Mouse (Mus musculus) heart, adult 9 months (tissue): Measurements from ENCODE around the gene Gk5.
A peak's percentile ranks its signal among the peaks of the same experiment; 100 is the strongest.
"Not testable (repeated sequence)": the region's sequence is repeated elsewhere in the genome, so short reads cannot be mapped to it uniquely, and the experiment has no call there.

Experiments used
- DNase-seq, 2 experiments: peaks; one replicate each; pipeline ENCODE4 v3.0.0; 2022; ENCODE audit warnings: low spot score in 2 of 2

The Gk5 gene

DNA sequence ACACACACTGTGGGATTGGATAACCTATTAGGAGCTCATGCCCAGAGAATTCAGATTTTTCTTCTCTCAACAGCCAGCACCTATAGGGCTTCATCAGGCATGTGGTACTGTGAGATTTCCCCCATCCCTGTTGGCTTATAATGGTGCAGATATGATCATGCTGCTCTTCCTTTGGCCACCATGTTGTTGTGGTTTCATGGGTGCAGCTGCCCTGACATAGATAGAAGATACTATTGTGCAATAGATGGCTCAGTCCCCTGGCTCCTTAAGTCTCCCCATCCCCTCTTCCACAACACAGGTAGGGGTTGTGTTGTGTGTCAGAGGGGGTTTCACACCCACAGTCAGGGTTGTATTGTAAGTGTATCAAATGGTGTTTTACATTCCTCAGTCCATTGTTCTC, 25.7 kb downstream of the Gk5 start:
- DNase-seq, result no peak

DNA sequence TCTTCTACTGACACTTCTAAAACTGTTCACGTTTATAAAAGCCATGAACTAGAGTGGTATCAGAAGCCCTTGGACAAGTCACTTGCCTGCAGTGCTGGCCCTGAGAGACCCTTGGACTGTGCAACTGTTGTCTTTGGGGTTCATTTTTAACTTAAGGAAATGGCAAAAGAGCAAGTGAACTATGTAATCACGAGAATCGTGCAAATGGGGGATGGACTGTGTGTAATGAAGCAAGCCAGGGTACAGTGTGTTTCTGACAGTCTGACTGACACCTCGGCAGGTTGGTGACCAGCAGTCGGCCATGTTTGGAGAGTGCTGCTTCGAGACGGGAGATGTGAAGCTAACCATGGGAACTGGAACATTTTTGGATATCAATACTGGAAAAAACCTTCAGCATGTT, 33.6 kb downstream of the Gk5 start:
- no peak for DNase-seq

DNA sequence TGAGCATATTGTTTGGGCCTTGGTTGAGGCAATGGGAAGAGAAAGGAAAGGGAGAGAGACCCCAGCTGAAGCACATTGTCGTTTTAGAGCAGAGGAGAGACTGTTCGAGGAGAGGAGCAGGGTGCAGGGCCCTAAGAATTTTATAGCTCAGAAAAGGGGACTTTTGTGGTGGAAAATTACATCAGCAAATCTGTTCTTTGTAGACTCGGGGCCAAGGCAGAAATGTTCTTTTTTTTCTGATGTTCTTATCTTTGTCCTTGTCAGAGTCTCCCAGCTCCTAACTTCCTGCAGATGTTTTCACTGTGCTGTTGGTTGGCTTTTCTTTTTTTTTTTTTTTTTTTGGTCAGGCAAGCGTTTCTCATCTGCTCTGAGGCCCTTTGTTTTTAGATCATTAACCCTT, 39.3 kb downstream of the Gk5 start:
- DNase-seq, result peak; percentile 46 to 56

DNA sequence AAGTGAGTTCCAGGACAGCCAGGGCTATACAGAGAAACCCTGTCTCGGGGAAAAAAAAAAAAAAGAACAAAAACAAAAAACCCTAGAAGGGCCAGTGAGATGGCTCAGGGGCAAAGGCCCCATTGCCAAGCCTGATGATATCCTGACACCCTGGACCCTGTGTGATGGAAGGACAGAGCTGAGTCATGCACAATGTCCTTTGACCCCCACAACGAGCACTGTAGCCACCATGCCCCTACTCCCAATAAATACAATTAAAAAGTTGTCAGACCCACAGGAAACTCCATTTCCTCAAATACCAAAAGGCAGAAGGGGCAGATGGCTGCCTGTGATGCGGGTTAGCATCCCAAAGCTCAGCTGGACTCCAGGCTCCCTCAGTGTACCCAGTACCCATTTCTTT, 39.9 kb downstream of the Gk5 start:
- DNase-seq, result no peak

DNA sequence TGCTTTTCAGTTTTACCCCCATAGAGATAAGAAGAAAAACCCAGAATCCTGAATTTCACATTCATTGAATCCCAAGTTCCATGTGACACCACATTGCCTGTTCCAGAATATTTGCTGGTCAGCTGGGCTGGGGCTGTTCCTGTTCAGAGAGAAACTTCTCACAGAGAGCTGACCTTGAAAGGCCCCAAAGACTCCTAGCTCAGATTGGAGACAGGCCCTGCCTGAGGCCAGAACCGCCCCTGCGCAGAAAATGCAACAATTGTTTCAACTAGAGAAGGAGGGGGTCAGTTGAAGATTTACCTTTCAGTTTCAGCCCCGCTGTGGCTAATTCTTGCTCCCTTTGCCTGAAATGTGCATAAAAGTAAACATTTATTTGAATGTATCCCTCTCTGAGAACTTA, 41.6 kb downstream of the Gk5 start:
- DNase-seq, result peak; percentile 54 to 68

GRCm38 (mm10) chr9:96162421-96162820, 43.3 kb downstream of the Gk5 start:
- no peak for DNase-seq

- no peak for DNase-seq
Measured at GRCm38 (mm10) chr9:96163443-96163842, 44.3 kb downstream of the Gk5 start.

- DNase-seq, result not testable (repeated sequence)
Measured at GRCm38 (mm10) chr9:96163983-96164382, 44.8 kb downstream of the Gk5 start.

- peak; percentile 34 to 67 for DNase-seq
Measured at GRCm38 (mm10) chr9:96167168-96167585, 48.0 kb downstream of the Gk5 start.

DNA sequence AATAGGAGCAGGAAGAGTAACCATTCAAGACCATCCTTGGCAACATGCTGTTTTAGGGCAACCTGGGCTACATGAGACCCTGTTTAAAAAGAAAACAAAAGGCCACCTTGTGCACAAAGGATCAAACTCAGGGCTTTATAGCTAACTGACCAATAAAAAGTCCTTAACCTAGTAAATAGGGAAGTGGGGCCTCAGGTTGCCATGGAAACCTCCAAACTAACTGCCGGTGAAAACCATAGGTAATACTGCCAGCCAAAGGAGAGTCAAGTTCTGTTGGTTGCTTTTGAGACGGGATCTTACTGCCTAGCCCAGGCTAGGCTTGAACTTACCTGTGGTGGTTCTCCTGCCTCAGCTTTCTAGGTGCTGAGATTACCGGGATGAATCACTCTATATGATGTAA, 51.4 kb downstream of the Gk5 start:
- DNase-seq, result no peak

DNA sequence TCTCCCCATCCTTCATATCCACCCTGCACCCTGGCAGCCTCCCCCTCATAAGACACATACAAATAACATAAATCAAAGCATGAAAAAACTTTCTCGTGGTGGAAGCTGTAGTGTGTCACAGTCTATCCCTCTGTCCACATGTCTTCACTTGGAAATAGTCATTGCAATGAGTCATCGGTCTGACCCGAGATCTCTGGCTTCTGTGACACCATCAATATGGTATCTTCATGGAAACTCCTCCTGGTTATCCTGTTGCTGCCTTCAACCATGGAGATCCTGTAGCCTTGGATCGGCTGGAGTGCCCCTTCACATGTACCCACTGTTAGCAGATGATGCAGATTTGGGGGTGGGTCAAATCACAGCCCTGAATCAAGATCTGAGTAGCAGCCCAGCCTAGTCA, 65.7 kb downstream of the Gk5 start:
- DNase-seq, result no peak

DNA sequence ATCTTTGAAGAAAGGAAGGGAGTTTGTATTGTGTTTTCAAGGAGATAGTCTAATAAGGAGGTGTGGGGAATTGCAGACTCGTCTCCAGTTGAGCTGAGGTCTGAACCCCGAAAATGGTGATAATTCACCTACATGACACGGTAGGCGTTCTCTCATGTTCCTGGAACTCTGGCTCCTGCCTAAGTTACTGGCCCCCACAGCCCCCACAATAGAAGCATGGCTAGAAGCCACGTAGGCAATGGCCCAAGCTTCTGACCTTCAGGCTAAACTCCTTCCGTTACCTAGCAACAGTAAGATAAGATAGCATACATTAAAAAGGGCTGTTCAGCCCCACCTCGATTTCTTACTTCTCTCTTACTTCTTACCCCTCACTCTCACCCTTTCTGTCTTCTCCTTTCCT, 67.5 kb downstream of the Gk5 start:
- no peak for DNase-seq

GRCm38 (mm10) chr9:96195885-96196622, 76.9 kb downstream of the Gk5 start, which contains the start of gene Tfdp2:
TSS of gene Tfdp2 (plus strand) at chr9:96196275.
- peak; percentile 90 to 91 for DNase-seq

DNA sequence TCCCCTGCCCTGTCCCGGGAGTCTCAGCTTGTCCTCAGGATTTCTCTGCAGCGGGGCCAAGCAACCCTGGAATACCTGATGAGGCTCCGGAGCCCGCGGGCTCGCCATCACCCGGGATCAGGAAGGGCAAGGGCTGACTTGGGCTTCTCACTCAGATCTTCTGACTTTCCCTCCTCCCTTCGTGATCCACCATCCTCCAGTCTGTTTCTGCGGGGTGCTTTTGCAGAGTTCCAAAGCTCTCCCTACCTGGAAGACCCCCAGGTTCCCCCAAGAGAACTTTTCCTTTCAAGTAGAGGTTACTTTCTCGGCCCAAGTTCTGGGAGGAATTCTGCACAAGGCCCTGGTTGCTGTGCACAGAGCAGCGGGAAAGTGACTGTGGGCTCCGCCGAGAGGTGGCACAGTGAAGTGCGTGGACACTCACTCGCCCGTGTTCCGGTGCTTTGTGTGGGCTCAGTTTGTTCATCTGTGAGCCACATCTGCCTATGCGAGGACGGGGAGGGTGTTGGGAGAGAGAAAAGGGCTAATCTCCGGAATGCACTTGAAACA, 77.5 kb downstream of the Gk5 start:
- peak in 1 of 2 experiments; percentile 28 for DNase-seq

- DNase-seq, result peak; percentile 36 to 52
Measured at GRCm38 (mm10) chr9:96197806-96198205, 78.6 kb downstream of the Gk5 start.

- no peak for DNase-seq
Measured at GRCm38 (mm10) chr9:96203663-96204062, 84.5 kb downstream of the Gk5 start.

DNA sequence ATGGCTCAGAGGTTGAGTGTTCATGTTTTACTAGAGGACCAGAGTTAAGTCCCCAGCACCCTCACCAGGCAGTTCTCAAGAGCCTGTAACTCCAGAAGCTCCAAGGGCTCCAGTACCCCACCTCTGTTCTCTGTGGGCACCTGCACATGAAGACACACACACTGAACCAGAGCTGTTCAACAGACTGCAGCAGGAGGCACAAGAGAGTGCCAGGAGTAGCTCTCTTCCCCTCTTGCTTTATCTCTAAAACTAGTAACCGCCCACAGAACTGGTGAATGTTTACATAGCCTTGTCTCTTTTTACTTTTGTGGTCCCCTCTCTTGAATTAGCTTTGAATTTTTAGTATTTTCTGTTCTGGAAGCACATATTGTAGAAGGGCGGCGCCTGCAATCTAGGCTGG, 88.3 kb downstream of the Gk5 start:
- no peak for DNase-seq

- no peak for DNase-seq
Measured at GRCm38 (mm10) chr9:96213036-96213645, 94.0 kb downstream of the Gk5 start.

DNA sequence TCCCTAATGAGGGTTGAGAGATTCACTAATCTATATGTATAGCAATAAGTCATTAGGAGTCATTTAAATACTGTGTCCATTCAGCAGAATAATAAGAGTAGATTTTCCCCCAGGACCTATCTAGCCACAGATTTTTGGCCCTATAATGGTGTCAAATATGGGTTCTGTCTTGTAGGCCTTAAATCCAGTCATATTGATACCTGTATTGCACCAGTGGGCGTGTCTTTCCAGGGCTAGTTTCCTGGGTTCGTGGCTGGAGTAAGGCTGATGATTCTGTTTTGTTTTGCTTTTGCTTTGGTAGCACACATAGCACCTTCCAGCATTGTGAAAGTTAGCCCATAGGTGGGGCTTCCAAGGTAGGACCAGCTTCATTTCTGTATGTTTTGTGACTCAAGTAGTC, 95.0 kb downstream of the Gk5 start:
- no peak for DNase-seq

DNA sequence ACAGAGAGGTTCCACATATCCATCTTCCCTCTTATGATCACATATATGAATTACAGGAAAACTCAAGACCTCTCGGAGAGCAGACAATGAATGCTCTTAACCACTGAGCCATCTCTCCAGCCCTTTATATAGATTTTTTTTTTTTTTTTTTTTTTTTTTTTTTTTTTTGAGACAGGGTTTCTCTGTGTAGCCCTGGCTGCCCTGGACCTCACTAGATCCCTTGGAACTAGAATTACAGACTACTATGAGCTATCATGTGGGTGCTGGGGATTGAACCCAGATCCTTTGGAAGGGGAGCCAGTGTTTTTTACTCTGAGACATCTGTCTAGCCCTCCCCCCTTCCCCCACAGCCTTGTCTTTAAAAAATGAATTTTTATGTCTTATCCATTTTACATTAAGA, 98.1 kb downstream of the Gk5 start:
- no peak for DNase-seq

DNA sequence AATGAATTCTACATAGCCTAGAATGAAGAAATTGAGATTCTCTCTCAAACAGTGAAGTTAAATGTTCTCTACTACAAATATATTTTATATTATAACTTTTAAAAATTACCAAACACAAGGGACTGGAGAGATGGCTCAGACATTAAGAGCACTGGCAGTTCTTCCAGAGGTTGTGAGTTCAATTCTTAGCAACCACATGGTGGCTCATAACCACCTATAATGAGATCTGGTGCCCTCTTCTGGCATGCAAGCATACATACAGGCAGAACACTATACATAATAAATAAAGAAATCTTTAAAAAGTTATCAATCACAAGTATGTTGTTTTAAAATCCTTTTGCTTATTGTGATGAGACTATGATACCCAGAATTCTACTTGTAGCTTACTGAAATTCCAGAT, 98.6 kb downstream of the Gk5 start:
- DNase-seq, result no peak

- no peak for DNase-seq
Measured at GRCm38 (mm10) chr9:96219114-96219669, 100.0 kb downstream of the Gk5 start.

DNA sequence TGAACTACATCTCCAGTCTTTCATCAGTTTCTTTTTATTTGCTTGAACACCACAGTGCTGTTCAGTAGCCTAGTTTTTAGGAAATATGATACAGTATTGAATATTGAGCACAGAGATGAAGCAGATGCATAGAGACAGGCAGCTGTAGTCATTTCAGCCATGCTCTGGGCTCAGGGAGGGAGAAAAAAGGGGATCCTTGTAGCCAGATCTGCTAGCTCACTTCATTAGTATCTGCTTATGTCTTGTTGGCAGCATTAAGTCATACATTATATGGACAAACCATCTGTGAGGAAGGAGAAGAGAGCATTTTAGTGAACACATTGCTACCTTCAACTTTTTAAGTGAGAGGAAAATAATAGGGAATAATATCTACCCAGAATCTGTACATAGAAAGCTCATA, 101.3 kb downstream of the Gk5 start:
- no peak for DNase-seq
